Mouse (Mus musculus) CH12.LX (cell line): ENCODE measurements around the gene Tent5c. TPM values are rescaled to one million over a fixed set of nuclear protein-coding genes. Genes with fewer than 3 reads are reported as not detected.

Experiments used
- DNase-seq: peaks from one replicate; pipeline ENCODE4 v3.0.0-alpha.2; 2013; ENCODE audit errors: extremely low read depth
- H3K27ac ChIP-seq: 2 replicates; pipeline ENCODE4 v1.5.1; 2012; ENCODE audit warnings: low read depth, mild to moderate bottlenecking, control low read depth, moderate library complexity; ENCODE audit not compliant: insufficient read depth
- H3K27me3 ChIP-seq: replicated peaks from 2 replicates; pipeline ENCODE3; 2012; ENCODE audit warnings: inconsistent platforms
- H3K36me3 ChIP-seq, 2 experiments: replicated peaks in 1 of 2; 2 replicates each; pipeline versions ENCODE3 to v1.6.1; 2012; ENCODE audit warnings: inconsistent platforms in 1 of 2, low read length in 1 of 2, mild to moderate bottlenecking in 1 of 2, mixed read lengths in 1 of 2, moderate library complexity in 1 of 2; ENCODE audit not compliant: control insufficient read depth in 1 of 2, insufficient read depth in 1 of 2
- H3K4me1 ChIP-seq, 2 experiments: 2 replicates each; pipeline ENCODE4 v1.6.1; 2012; ENCODE audit warnings: inconsistent platforms in 1 of 2, moderate library complexity in 1 of 2; ENCODE audit not compliant: insufficient read depth in 2 of 2, control insufficient read depth in 1 of 2
- H3K4me2 ChIP-seq: 2 replicates; pipeline ENCODE4 v1.6.1; 2012; ENCODE audit warnings: low read depth, mild to moderate bottlenecking, control low read depth; ENCODE audit not compliant: poor library complexity, insufficient read depth, severe bottlenecking
- H3K4me3 ChIP-seq, 3 experiments: fragments of 150-350 bp in 1 of 3; sonication (generic) in 1 of 3; replicated peaks in 1 of 3; 2 replicates each; pipeline versions ENCODE3 to v1.5.1; 2011 to 2012; ENCODE audit warnings: low read depth in 2 of 3, low read length in 2 of 3, mild to moderate bottlenecking in 2 of 3, moderate library complexity in 2 of 3, control low read depth in 1 of 3, improper control_type of control experiment in 1 of 3, inconsistent platforms in 1 of 3, mixed read lengths in 1 of 3; ENCODE audit not compliant: poor library complexity in 1 of 3
- H3K79me2 ChIP-seq: replicated peaks from 2 replicates; pipeline ENCODE4 v1.6.1; 2012; ENCODE audit warnings: mild to moderate bottlenecking, moderate library complexity; ENCODE audit not compliant: control insufficient read depth, poor library complexity, insufficient read depth, severe bottlenecking; ENCODE audit errors: extremely low read depth
- H3K9ac ChIP-seq: 2 replicates; pipeline ENCODE4 v1.6.1; 2012; ENCODE audit warnings: low read depth, mild to moderate bottlenecking, control low read depth, moderate library complexity; ENCODE audit not compliant: insufficient read depth
- H3K9me3 ChIP-seq: replicated peaks from 2 replicates; pipeline ENCODE3; 2012; ENCODE audit warnings: low read length, inconsistent platforms, mixed read lengths
- BHLHE40 ChIP-seq: IDR thresholded peaks from 2 replicates; pipeline ENCODE4 v1.6.1; 2011; ENCODE audit warnings: mild to moderate bottlenecking, low read depth, low read length, improper control_type of control experiment
- CHD1 ChIP-seq: IDR thresholded peaks from 2 replicates; pipeline ENCODE4 v1.6.1; 2012; ENCODE audit warnings: low read depth, low read length, improper control_type of control experiment, inconsistent platforms
- CTCF ChIP-seq, 2 experiments: IDR thresholded peaks in 1 of 2; conservative IDR thresholded peaks in 1 of 2; 2 replicates each; pipeline ENCODE4 v1.5.1; 2011 to 2012; ENCODE audit warnings: low read depth in 2 of 2, low read length in 2 of 2, improper control_type of control experiment in 1 of 2, inconsistent platforms in 1 of 2, mild to moderate bottlenecking in 1 of 2, moderate library complexity in 1 of 2
- E2F4 ChIP-seq: IDR thresholded peaks from 2 replicates; pipeline ENCODE4 v1.6.1; 2011; ENCODE audit warnings: low read depth, low read length, improper control_type of control experiment; ENCODE audit not compliant: insufficient replicate concordance
- EP300 ChIP-seq: IDR thresholded peaks from 2 replicates; pipeline ENCODE4 v1.6.1; 2011; ENCODE audit warnings: low read length, improper control_type of control experiment
- ETS1 ChIP-seq: conservative IDR thresholded peaks from 2 replicates; pipeline ENCODE4 v1.6.1; 2012; ENCODE audit warnings: low read depth, mild to moderate bottlenecking, inconsistent platforms, low read length, improper control_type of control experiment, moderate library complexity
- GABPA ChIP-seq: IDR thresholded peaks from 2 replicates; pipeline ENCODE4 v1.6.1; 2012; ENCODE audit warnings: low read depth, low read length, improper control_type of control experiment, inconsistent platforms; ENCODE audit not compliant: insufficient replicate concordance
- HCFC1 ChIP-seq: IDR thresholded peaks from 2 replicates; pipeline ENCODE4 v1.6.1; 2012; ENCODE audit warnings: low read depth, mild to moderate bottlenecking, inconsistent platforms, low read length, improper control_type of control experiment
- IRF4 ChIP-seq: IDR thresholded peaks from 2 replicates; pipeline ENCODE4 v1.6.1; 2014; ENCODE audit warnings: low read depth, mild to moderate bottlenecking, inconsistent platforms, low read length, improper control_type of control experiment
- JUND ChIP-seq: conservative IDR thresholded peaks from 2 replicates; pipeline ENCODE4 v1.6.1; 2011; ENCODE audit warnings: low read depth, low read length, improper control_type of control experiment
- KAT2A ChIP-seq: IDR thresholded peaks from 2 replicates; pipeline ENCODE4 v1.6.1; 2012; ENCODE audit warnings: low read length, improper control_type of control experiment, inconsistent platforms; ENCODE audit not compliant: insufficient replicate concordance
- MAZ ChIP-seq: IDR thresholded peaks from 2 replicates; pipeline ENCODE4 v1.6.1; 2012; ENCODE audit warnings: low read depth, mild to moderate bottlenecking, inconsistent platforms, low read length, improper control_type of control experiment, moderate library complexity
- MXI1 ChIP-seq: IDR thresholded peaks from 2 replicates; pipeline ENCODE4 v1.6.1; 2011; ENCODE audit warnings: mild to moderate bottlenecking, low read depth, low read length, improper control_type of control experiment
- RAD21 ChIP-seq: IDR thresholded peaks from 2 replicates; pipeline ENCODE4 v1.6.1; 2011; ENCODE audit warnings: low read depth, mild to moderate bottlenecking, low read length, improper control_type of control experiment, moderate library complexity
- SIN3A ChIP-seq: IDR thresholded peaks from 2 replicates; pipeline ENCODE4 v1.6.1; 2012; ENCODE audit warnings: low read length, improper control_type of control experiment, inconsistent platforms
- SMC3 ChIP-seq: IDR thresholded peaks from 2 replicates; pipeline ENCODE4 v1.6.1; 2011; ENCODE audit warnings: low read depth, low read length, improper control_type of control experiment
- TBP ChIP-seq: conservative IDR thresholded peaks from 2 replicates; pipeline ENCODE4 v1.6.1; 2011; ENCODE audit warnings: low read depth, low read length, improper control_type of control experiment
- TCF12 ChIP-seq: IDR thresholded peaks from 2 replicates; pipeline ENCODE4 v1.6.1; 2014; ENCODE audit warnings: low read depth, mild to moderate bottlenecking, inconsistent platforms, low read length, improper control_type of control experiment
- USF1 ChIP-seq: IDR thresholded peaks from 2 replicates; pipeline ENCODE4 v1.6.1; 2014; ENCODE audit warnings: low read depth, mild to moderate bottlenecking, inconsistent platforms, low read length, improper control_type of control experiment
- USF2 ChIP-seq: conservative IDR thresholded peaks from 2 replicates; pipeline ENCODE4 v1.6.1; 2011; ENCODE audit warnings: low read depth, low read length, improper control_type of control experiment
- ZC3H11A ChIP-seq: IDR thresholded peaks from 2 replicates; pipeline ENCODE4 v1.6.1; 2012; ENCODE audit warnings: low read depth, mild to moderate bottlenecking, inconsistent platforms, low read length, improper control_type of control experiment
- ZKSCAN1 ChIP-seq: IDR thresholded peaks from 2 replicates; pipeline ENCODE4 v1.6.1; 2012; ENCODE audit warnings: low read depth, inconsistent platforms, low read length, improper control_type of control experiment, borderline replicate concordance
- ZMIZ1 ChIP-seq: IDR thresholded peaks from 2 replicates; pipeline ENCODE4 v1.6.1; 2012; ENCODE audit warnings: low read depth, mild to moderate bottlenecking, inconsistent platforms, low read length, improper control_type of control experiment
- ZNF384 ChIP-seq: IDR thresholded peaks from 2 replicates; pipeline ENCODE4 v1.6.1; 2012; ENCODE audit warnings: low read depth, low read length, improper control_type of control experiment, inconsistent platforms
- dilution Hi-C: fragments of 300-500 bp; cut with MboI; formaldehyde crosslinking; loops from 2 replicates; pipeline ENCODE4 v1.14.3; 2020; ENCODE audit warnings: low sequenced_read_pairs; ENCODE audit not compliant: extremely low pct_unique_long_range_greater_than_20kb, extremely low pct_ligation_motif_present
- in situ Hi-C: fragments of 300-500 bp; cut with MboI; formaldehyde crosslinking; loops from 3 replicates; pipeline ENCODE4 v1.14.3; 2019; ENCODE audit warnings: low sequenced_read_pairs, low pct_ligation_motif_present, low pct_unique_long_range_greater_than_20kb, mixed read lengths
- polyA plus RNA-seq: library from polyadenylated mRNA; unstranded; fragments of >175 nt; gene quantifications from 2 replicates; pipeline ENCODE4 v1.2.1, GENCODE M21; 2012; ENCODE audit warnings: low read depth; ENCODE audit not compliant: insufficient read length
- total RNA-seq, 2 experiments: library from RNA; depleted of rRNA; stranded (reverse); fragments of 300-350 nt in 1 of 2; fragments of >200 nt in 1 of 2; gene quantifications; 2 replicates each; pipeline ENCODE4 v1.2.3; 2012 to 2014

Gene Tent5c
- total and polyA plus RNA-seq, 3 experiments = 10.6 to 18.7 (median 12.3) TPM

DNA sequence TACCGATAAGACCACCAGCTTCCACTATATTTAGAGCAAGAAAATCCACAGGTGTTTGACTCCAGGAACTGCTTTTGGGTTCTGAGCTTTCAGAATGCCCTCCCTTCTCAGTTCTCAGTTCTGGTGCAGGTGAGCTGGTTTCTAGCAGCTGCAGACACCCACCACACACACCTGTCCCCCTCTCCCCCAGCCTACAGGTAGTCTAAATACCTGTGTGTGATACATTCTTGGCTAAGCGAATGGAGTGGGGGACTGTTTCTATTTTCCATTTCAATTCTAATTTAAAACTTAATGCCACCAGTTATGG, 25.2 kb downstream of the Tent5c start (continued):
- TF ChIP-seq USF1 = no peak

DNA sequence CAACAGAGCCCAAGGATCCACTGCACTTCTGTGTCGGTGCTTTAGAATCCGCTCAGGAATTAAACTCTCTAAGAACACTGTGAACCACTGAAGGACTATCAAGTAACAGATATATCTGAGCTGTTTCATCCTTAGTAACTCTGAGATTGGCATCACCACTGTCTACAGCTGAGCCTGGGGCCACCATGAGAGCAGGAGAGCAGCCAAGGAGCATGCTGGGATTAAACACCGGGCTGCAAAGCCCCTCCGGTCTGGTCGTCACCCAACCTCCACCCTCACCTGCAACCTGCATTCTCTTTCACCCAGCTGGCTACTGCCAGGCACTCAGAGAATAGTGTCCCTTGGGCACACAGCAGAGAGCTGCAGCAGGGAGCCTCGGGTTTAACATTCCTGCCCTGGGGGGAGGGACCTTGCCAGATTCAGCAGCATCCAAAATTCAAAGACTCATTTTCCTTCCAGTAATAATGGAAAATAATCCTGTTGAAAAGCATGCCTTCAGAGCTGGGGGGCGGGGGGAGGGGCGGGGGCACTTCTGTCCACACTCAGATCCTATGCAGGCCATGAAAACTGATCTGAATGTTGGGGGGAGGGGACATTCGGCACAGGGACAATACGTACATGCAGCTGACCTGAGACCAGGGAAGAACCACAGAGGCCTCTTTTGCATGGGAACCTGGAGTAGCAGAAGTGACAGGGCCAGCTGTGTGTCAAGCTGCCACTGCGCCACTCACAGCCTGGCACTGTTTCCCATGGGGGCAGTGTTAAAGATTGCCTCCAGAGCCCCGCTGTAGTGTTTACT, 25.8 kb downstream of the Tent5c start:
- dilution Hi-C loops (no loop called here), in situ Hi-C loops (no loop called here)
- peak; percentile 53 for DNase-seq
- no peaks in the 10 kb centered on the region for H3K27me3 ChIP-seq
- no peak overlapping the region; the same call in 1 of the 2 replicates for H3K4me2 ChIP-seq
- H3K9ac ChIP-seq = no peak overlapping the region
- H3K36me3 ChIP-seq = no peaks in the 10 kb centered on the region
- H3K79me2 ChIP-seq = no peaks in the 10 kb centered on the region
- H3K4me1 ChIP-seq = peaks cover 16 to 30% of the 10 kb centered on the region in 2 experiments
- TF ChIP-seq CTCF (conservative IDR thresholded peaks at IDR 0.05 in 1 of 2, IDR thresholded peaks at IDR 0.05 in 1 of 2; ENCODE audit: low read depth in 2 of 2, low read length in 2 of 2) (no peak), IRF4 (peak; percentile 23; the same call in 1 of the 2 replicates), USF1 (no peak), EP300 (peak; percentile 34), ETS1 (peak; percentile 84), CHD1 (no peak), SIN3A (peak; percentile 82), RAD21 (peak; percentile 2; the same call in 1 of the 2 replicates), JUND (no peak), ZMIZ1 (no peak), BHLHE40 (peak; percentile 55), SMC3 (0 out of 2 replicates have a peak, but pooled peaks have one; percentile 2), TCF12 (no peak)
- H3K27ac ChIP-seq = no peak overlapping the region
- H3K4me3 ChIP-seq = no peak overlapping the region
- H3K9me3 ChIP-seq = no peaks in the 10 kb centered on the region

DNA sequence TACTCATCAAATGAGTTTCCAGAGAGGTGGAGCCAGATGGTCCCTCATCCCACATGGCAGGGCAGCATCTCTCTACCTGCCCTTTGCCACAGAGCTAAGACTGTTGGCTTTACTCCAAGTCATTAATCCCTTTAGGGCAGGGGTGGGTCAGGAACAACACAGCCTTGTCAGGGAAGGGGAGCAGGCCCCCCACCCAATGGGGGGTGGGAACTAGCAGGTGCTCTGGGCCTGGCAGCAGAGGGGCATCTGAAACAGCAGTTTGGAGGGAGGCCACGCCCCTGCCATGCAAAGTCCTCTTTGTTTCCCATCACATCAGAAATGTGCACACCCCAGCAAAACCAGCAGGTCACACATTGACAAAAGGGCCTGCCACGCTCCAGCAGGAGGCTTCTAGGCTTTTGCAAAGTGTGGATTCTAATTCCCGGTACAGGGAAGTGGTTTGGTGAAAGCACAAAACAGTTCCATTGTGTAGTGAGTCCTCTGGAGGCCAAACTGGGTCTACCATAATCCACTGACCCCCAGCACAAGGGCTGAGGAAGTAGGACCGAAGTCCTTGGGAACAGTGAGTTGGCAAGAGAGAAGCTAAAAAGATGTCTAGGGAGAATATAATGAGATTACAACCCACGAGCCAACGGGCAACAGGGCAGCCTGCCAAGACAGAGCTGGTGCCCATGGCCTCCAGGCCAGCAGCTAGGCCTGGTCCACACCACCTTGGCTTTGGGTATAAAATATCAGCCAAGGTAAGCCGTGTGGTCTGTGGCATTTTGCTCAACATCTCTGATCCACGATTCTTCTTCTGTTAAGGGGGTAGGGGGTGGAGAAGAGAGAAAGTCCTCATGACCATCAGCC, 26.7 kb downstream of the Tent5c start:
- H3K27me3 ChIP-seq = no peaks in the 10 kb centered on the region

More for the DNA sequence above, 26.7 kb downstream of the Tent5c start:
- Histone ChIP-seq H3K79me2 (no peaks in the 10 kb centered on the region), H3K4me2 (no peak overlapping the region), H3K27ac (no peak overlapping the region), H3K4me3 (no peak overlapping the region), H3K9ac (no peak overlapping the region), H3K4me1 (peaks cover 16 to 30% of the 10 kb centered on the region in 2 experiments), H3K9me3 (peaks cover 4% of the 10 kb centered on the region), H3K36me3 (no peaks in the 10 kb centered on the region)
- dilution Hi-C loops (no loop called here), in situ Hi-C loops (no loop called here)
- TF ChIP-seq MAZ = no peak
- no peak for TF ChIP-seq ZNF384
- TF ChIP-seq CHD1 = no peak
- TF ChIP-seq TCF12 = no peak
- TF ChIP-seq HCFC1 = no peak
- TF ChIP-seq ETS1 = no peak
- no peak for TF ChIP-seq USF2
- no peak for TF ChIP-seq USF1
- TF ChIP-seq ZKSCAN1 = no peak
- no peak for TF ChIP-seq ZMIZ1
- no peak for TF ChIP-seq SIN3A
- TF ChIP-seq ZC3H11A = no peak
- TF ChIP-seq JUND = no peak
- TF ChIP-seq GABPA = no peak
- TF ChIP-seq KAT2A = no peak
- TF ChIP-seq SMC3 = no peak
- no peak for TF ChIP-seq E2F4
- TF ChIP-seq TBP = no peak
- TF ChIP-seq MXI1 = no peak
- no peak for DNase-seq
